Mouse (Mus musculus) neutrophil, adult 5-6 weeks (primary cell): ENCODE data around the gene Irf2bp1. TPM values are rescaled to one million over a fixed set of nuclear protein-coding genes. Genes with fewer than 3 reads are reported as not detected.

Source experiments
- total RNA-seq: library from RNA; stranded (forward); fragments of 200-1000 nt; gene quantifications from 2 replicates; pipeline ENCODE4 v1.2.3, GENCODE M21; 2017

The Irf2bp1 gene
- total RNA-seq, 1 experiment from 2014 or later, result 13.2 TPM

Other genes starting within 250 kb of the Irf2bp1 start
- not detected in 2 replicates for gene Psg19, start 205.5 kb upstream of the Irf2bp1 start, total RNA-seq
- gene Psg17, start 182.4 kb upstream of the Irf2bp1 start, total RNA-seq, result not detected in 2 replicates
- 0.49 TPM in 1 of 2 replicates, not detected in the other for gene Mill2, start 164.1 kb upstream of the Irf2bp1 start, total RNA-seq
- 146 and 154 TPM in 2 replicates for gene Pglyrp1, start 132.7 kb upstream of the Irf2bp1 start, total RNA-seq
- gene Ccdc61, start 93.6 kb upstream of the Irf2bp1 start, total RNA-seq, result 16.2 and 17.5 TPM in 2 replicates
- gene Nova2, start 78.2 kb upstream of the Irf2bp1 start, total RNA-seq, result not detected in 2 replicates
- not detected in 2 replicates for gene Nanos2, start 16.6 kb upstream of the Irf2bp1 start, total RNA-seq
- gene Mypop, start 12.8 kb upstream of the Irf2bp1 start, total RNA-seq, result 0.74 and 2.0 TPM in 2 replicates
- gene Foxa3, start 19.5 kb downstream of the Irf2bp1 start, total RNA-seq, result not detected in 2 replicates
- gene Sympk, start 20.3 kb downstream of the Irf2bp1 start, total RNA-seq, result 64.8 and 67.0 TPM in 2 replicates
- gene Rsph6a, start 50.6 kb downstream of the Irf2bp1 start, total RNA-seq, result 0.35 and 0.37 TPM in 2 replicates
- gene Dmwd, start 72.2 kb downstream of the Irf2bp1 start, total RNA-seq, result 3.1 and 3.4 TPM in 2 replicates
- 1.4 and 2.1 TPM in 2 replicates for gene Dmpk, start 79.8 kb downstream of the Irf2bp1 start, total RNA-seq
- 0.12 TPM in 1 of 2 replicates, not detected in the other for gene Six5, start 90.5 kb downstream of the Irf2bp1 start, total RNA-seq
- gene Gm4969, start 114.3 kb downstream of the Irf2bp1 start, total RNA-seq, result not detected in 2 replicates
- 11.3 and 13.3 TPM in 2 replicates for gene Fbxo46, start 115.8 kb downstream of the Irf2bp1 start, total RNA-seq
- 3.8 and 5.3 TPM in 2 replicates for gene Qpctl, start 145.2 kb downstream of the Irf2bp1 start, total RNA-seq
- gene Snrpd2, start 145.7 kb downstream of the Irf2bp1 start, total RNA-seq, result 26.4 and 33.0 TPM in 2 replicates
- gene Gipr, start 162.1 kb downstream of the Irf2bp1 start, total RNA-seq, result not detected in 2 replicates
- 9.1 and 13.3 TPM in 2 replicates for gene Eml2, start 172.4 kb downstream of the Irf2bp1 start, total RNA-seq
- gene Gpr4, start 208.5 kb downstream of the Irf2bp1 start, total RNA-seq, result 0.37 TPM in 1 of 2 replicates, not detected in the other
- 12.5 and 15.3 TPM in 2 replicates for gene Opa3, start 224.3 kb downstream of the Irf2bp1 start, total RNA-seq